Mouse (Mus musculus): ENCODE results near the gene 1600014C23Rik. TPM values are rescaled to one million over a fixed set of nuclear protein-coding genes. Genes with fewer than 3 reads are reported as not detected.

Gene 1600014C23Rik
- total RNA-seq (2017), result not detected in 2 replicates

GRCm38 (mm10) chr17:45733735-45734301 lies at the start of gene 1600014C23Rik:
TSS of gene 1600014C23Rik (minus strand) at chr17:45733844.
- ATAC-seq (ENCODE audit: extremely low read depth, insufficient number of reproducible peaks, low FRiP score, poor library complexity, severe bottlenecking), result no peak

GRCm38 (mm10) chr17:45778446-45778845 lies 44.8 kb upstream of the 1600014C23Rik start:
- no peak for ATAC-seq (ENCODE audit: extremely low read depth, insufficient number of reproducible peaks, low FRiP score, poor library complexity, severe bottlenecking)

- ATAC-seq (ENCODE audit: extremely low read depth, insufficient number of reproducible peaks, low FRiP score, poor library complexity, severe bottlenecking), result no peak
Measured at GRCm38 (mm10) chr17:45777431-45777830, 43.8 kb upstream of the 1600014C23Rik start.

- no peak for ATAC-seq (ENCODE audit: extremely low read depth, insufficient number of reproducible peaks, low FRiP score, poor library complexity, severe bottlenecking)
Measured at GRCm38 (mm10) chr17:45776185-45776584, 42.5 kb upstream of the 1600014C23Rik start.

- ATAC-seq (ENCODE audit: extremely low read depth, insufficient number of reproducible peaks, low FRiP score, poor library complexity, severe bottlenecking), result no peak
Measured at GRCm38 (mm10) chr17:45775468-45775867, 41.8 kb upstream of the 1600014C23Rik start.

GRCm38 (mm10) chr17:45772566-45772965 lies 38.9 kb upstream of the 1600014C23Rik start:
- ATAC-seq (ENCODE audit: extremely low read depth, insufficient number of reproducible peaks, low FRiP score, poor library complexity, severe bottlenecking), result no peak

- no peak for ATAC-seq (ENCODE audit: extremely low read depth, insufficient number of reproducible peaks, low FRiP score, poor library complexity, severe bottlenecking)
Measured at GRCm38 (mm10) chr17:45772096-45772495, 38.5 kb upstream of the 1600014C23Rik start.

- no peak for ATAC-seq (ENCODE audit: extremely low read depth, insufficient number of reproducible peaks, low FRiP score, poor library complexity, severe bottlenecking)
Measured at GRCm38 (mm10) chr17:45770441-45770840, 36.8 kb upstream of the 1600014C23Rik start.

- ATAC-seq (ENCODE audit: extremely low read depth, insufficient number of reproducible peaks, low FRiP score, poor library complexity, severe bottlenecking), result no peak
Measured at GRCm38 (mm10) chr17:45769821-45770220, 36.2 kb upstream of the 1600014C23Rik start.

- ATAC-seq (ENCODE audit: extremely low read depth, insufficient number of reproducible peaks, low FRiP score, poor library complexity, severe bottlenecking), result no peak
Measured at GRCm38 (mm10) chr17:45767536-45768146, 34.0 kb upstream of the 1600014C23Rik start.

GRCm38 (mm10) chr17:45766735-45767535 lies 33.3 kb upstream of the 1600014C23Rik start:
- no peak for ATAC-seq (ENCODE audit: extremely low read depth, insufficient number of reproducible peaks, low FRiP score, poor library complexity, severe bottlenecking)

- ATAC-seq (ENCODE audit: extremely low read depth, insufficient number of reproducible peaks, low FRiP score, poor library complexity, severe bottlenecking), result no peak
Measured at GRCm38 (mm10) chr17:45765914-45766313, 32.3 kb upstream of the 1600014C23Rik start.

GRCm38 (mm10) chr17:45763188-45763587 lies 29.5 kb upstream of the 1600014C23Rik start:
- no peak for ATAC-seq (ENCODE audit: extremely low read depth, insufficient number of reproducible peaks, low FRiP score, poor library complexity, severe bottlenecking)

- ATAC-seq (ENCODE audit: extremely low read depth, insufficient number of reproducible peaks, low FRiP score, poor library complexity, severe bottlenecking), result no peak
Measured at GRCm38 (mm10) chr17:45761902-45762301, 28.3 kb upstream of the 1600014C23Rik start.

GRCm38 (mm10) chr17:45760965-45761645 lies 27.5 kb upstream of the 1600014C23Rik start:
- no peak for ATAC-seq (ENCODE audit: extremely low read depth, insufficient number of reproducible peaks, low FRiP score, poor library complexity, severe bottlenecking)

- ATAC-seq (ENCODE audit: extremely low read depth, insufficient number of reproducible peaks, low FRiP score, poor library complexity, severe bottlenecking), result no peak
Measured at GRCm38 (mm10) chr17:45759751-45760150, 26.1 kb upstream of the 1600014C23Rik start.

- no peak for ATAC-seq (ENCODE audit: extremely low read depth, insufficient number of reproducible peaks, low FRiP score, poor library complexity, severe bottlenecking)
Measured at GRCm38 (mm10) chr17:45758808-45759207, 25.2 kb upstream of the 1600014C23Rik start.

- ATAC-seq (ENCODE audit: extremely low read depth, insufficient number of reproducible peaks, low FRiP score, poor library complexity, severe bottlenecking), result no peak
Measured at GRCm38 (mm10) chr17:45757932-45758331, 24.3 kb upstream of the 1600014C23Rik start.

- ATAC-seq (ENCODE audit: extremely low read depth, insufficient number of reproducible peaks, low FRiP score, poor library complexity, severe bottlenecking), result no peak
Measured at GRCm38 (mm10) chr17:45756831-45757230, 23.2 kb upstream of the 1600014C23Rik start.

Data from neutrophil, adult 5-6 weeks (primary cell).